Mouse (Mus musculus) ES-Bruce4 (cell line): ENCODE data around the gene Gse1. TPM values are rescaled to one million over a fixed set of nuclear protein-coding genes. Genes with fewer than 3 reads are reported as not detected.
A peak's percentile ranks its signal among the peaks of the same experiment; 100 is the strongest.

Source experiments
- H3K27ac ChIP-seq: 2 replicates; pipeline ENCODE4 v1.5.1; 2012; ENCODE audit warnings: low read length, inconsistent platforms; ENCODE audit not compliant: insufficient read depth
- H3K27me3 ChIP-seq: 2 replicates; pipeline ENCODE4 v1.6.1; 2012; ENCODE audit warnings: mild to moderate bottlenecking, low read length, inconsistent platforms; ENCODE audit not compliant: control insufficient read depth, poor library complexity, insufficient read depth, severe bottlenecking
- H3K36me3 ChIP-seq: 2 replicates; pipeline ENCODE4 v1.6.1; 2012; ENCODE audit warnings: inconsistent platforms, mild to moderate bottlenecking, low read length, moderate library complexity; ENCODE audit not compliant: control insufficient read depth, poor library complexity, insufficient read depth, severe bottlenecking
- H3K4me1 ChIP-seq: one replicate; pipeline ENCODE4 v1.8.1; 2011; ENCODE audit warnings: low read length; ENCODE audit not compliant: control insufficient read depth, insufficient read depth
- H3K4me3 ChIP-seq: 2 replicates; pipeline ENCODE4 v1.5.1; 2011; ENCODE audit warnings: low read depth, mild to moderate bottlenecking, low read length
- H3K9ac ChIP-seq: 2 replicates; pipeline ENCODE4 v1.6.1; 2012; ENCODE audit warnings: low read depth, mild to moderate bottlenecking, inconsistent platforms; ENCODE audit not compliant: poor library complexity, severe bottlenecking
- H3K9me3 ChIP-seq: replicated peaks from 2 replicates; pipeline ENCODE4 v1.6.1; 2012; ENCODE audit warnings: mild to moderate bottlenecking, low read length, inconsistent platforms; ENCODE audit not compliant: control insufficient read depth, poor library complexity, insufficient read depth, severe bottlenecking
- CTCF ChIP-seq: IDR thresholded peaks from one replicate; pipeline ENCODE4 v1.8.1; 2011; ENCODE audit warnings: low read depth, low read length
- EP300 ChIP-seq: IDR thresholded peaks from 2 replicates; pipeline ENCODE4 v1.6.1; 2011; ENCODE audit warnings: low read depth, low read length; ENCODE audit not compliant: insufficient read depth
- POLR2A ChIP-seq: IDR thresholded peaks from one replicate; pipeline ENCODE4 v1.8.1; 2011; ENCODE audit warnings: low read length; ENCODE audit not compliant: insufficient read depth
- polyA plus RNA-seq: library from polyadenylated mRNA; stranded (reverse); fragments of >200 nt; gene quantifications from 2 replicates; pipeline ENCODE4 v1.2.4, GENCODE M21; 2011; ENCODE audit warnings: low read depth; ENCODE audit not compliant: missing spikeins, insufficient read depth, insufficient read length

The Gse1 gene
- polyA plus RNA-seq, 1 experiment, result 31.8 TPM

GRCm38 (mm10) chr8:120599504-120599903, 371.2 kb downstream of the Gse1 start:
- no peak overlapping the region for H3K27ac ChIP-seq

DNA sequence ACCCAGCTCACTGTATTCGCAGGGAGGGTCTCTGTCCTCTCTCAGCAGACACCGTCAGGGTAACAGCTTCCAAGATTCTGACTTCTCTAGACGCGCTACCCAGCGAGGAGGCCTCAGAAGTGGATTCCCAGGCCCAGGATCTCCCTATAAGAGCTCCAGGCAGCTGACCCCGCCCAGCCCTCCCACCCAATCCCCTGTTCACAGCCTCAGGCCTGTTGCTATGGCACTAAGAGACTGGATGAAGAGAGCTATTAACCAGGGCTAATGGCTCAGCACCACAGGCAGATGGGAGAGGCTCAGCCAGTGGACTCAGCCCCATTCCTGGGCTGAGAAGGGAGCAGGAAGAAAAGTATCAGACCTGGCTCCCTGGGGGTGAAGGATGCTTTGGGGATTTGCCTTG, 374.4 kb downstream of the Gse1 start:
- Histone ChIP-seq H3K9me3 (no peaks in the 10 kb centered on the region), H3K27me3 (no peaks in the 10 kb centered on the region), H3K36me3 (no peaks in the 10 kb centered on the region), H3K9ac (no peak overlapping the region), H3K27ac (no peak overlapping the region), H3K4me3 (no peak overlapping the region), H3K4me1 (peaks cover 2% of the 10 kb centered on the region)
- TF ChIP-seq CTCF, result no peak
- no peak for TF ChIP-seq EP300
- TF ChIP-seq POLR2A, result no peak

More at GRCm38 (mm10) chr8:120599504-120599903, 371.2 kb downstream of the Gse1 start:
- no peak for TF ChIP-seq POLR2A
- peak; percentile 90 for TF ChIP-seq CTCF
- Histone ChIP-seq H3K9ac (no peak overlapping the region), H3K27me3 (no peaks in the 10 kb centered on the region), H3K4me3 (no peak overlapping the region), H3K4me1 (peaks cover 2% of the 10 kb centered on the region), H3K9me3 (no peaks in the 10 kb centered on the region; the same call in 1 of the 2 replicates), H3K36me3 (no peaks in the 10 kb centered on the region)

GRCm38 (mm10) chr8:120607460-120607859, 379.2 kb downstream of the Gse1 start:
- Histone ChIP-seq H3K4me3 (no peak overlapping the region), H3K9ac (no peak overlapping the region), H3K27me3 (no peaks in the 10 kb centered on the region), H3K4me1 (no peaks in the 10 kb centered on the region), H3K36me3 (no peaks in the 10 kb centered on the region), H3K27ac (no peak overlapping the region), H3K9me3 (no peaks in the 10 kb centered on the region)
- no peak for TF ChIP-seq EP300
- TF ChIP-seq CTCF, result no peak
- TF ChIP-seq POLR2A, result no peak

DNA sequence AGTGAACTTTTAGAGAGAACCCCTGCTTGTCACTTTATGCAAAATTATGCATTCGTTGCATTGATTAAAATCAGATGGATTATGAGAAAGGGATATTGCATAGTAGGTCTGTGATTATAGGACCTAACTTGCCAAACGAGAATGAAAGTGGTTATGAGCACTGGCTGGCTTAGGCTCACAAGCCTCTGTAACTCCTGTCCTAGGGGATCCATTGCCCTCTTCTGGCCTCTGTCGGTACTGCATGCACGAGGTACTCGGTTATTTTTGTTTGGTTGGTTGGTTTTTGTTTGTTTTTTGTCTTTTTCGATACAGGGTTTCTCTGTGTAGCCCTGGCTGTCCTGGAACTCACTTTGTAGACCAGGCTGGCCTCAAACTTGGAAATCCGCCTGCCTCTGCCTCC, 379.6 kb downstream of the Gse1 start:
- Histone ChIP-seq H3K4me1 (no peaks in the 10 kb centered on the region), H3K9ac (no peak overlapping the region), H3K4me3 (no peak overlapping the region), H3K36me3 (no peaks in the 10 kb centered on the region), H3K27ac (no peak overlapping the region), H3K9me3 (no peaks in the 10 kb centered on the region), H3K27me3 (no peaks in the 10 kb centered on the region)
- TF ChIP-seq CTCF (peak; percentile 76), EP300 (no peak), POLR2A (no peak)

GRCm38 (mm10) chr8:120610824-120611223, 382.6 kb downstream of the Gse1 start:
- H3K4me1 ChIP-seq, result no peaks in the 10 kb centered on the region
- H3K9me3 ChIP-seq, result no peaks in the 10 kb centered on the region
- no peak overlapping the region for H3K4me3 ChIP-seq
- no peaks in the 10 kb centered on the region for H3K36me3 ChIP-seq
- H3K9ac ChIP-seq, result no peak overlapping the region
- TF ChIP-seq CTCF, result no peak
- no peak for TF ChIP-seq POLR2A
- TF ChIP-seq EP300, result no peak
- no peaks in the 10 kb centered on the region for H3K27me3 ChIP-seq
- no peak overlapping the region for H3K27ac ChIP-seq

DNA sequence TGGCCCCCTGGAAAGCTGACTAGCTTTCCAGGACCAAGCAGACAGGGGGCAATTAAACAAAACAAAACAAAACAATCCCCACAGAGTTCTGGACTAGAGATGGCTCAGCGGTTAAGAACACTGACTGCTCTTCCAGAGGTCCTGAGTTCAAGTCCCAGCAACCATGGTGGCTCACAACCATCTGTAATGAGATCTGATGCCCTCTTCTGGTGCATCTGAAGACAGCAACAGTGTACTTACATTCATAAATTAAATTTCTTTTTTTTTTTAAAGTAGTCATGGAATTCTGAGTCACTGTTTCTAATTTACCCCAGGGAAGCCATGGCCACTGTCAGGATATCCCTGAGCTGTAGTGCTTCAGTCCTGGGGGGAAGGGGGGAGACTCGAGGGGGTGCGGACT, 386.2 kb downstream of the Gse1 start:
- H3K27ac ChIP-seq, result no peak overlapping the region
- TF ChIP-seq EP300 (no peak), POLR2A (no peak), CTCF (no peak)

More for the DNA sequence above, 386.2 kb downstream of the Gse1 start:
- Histone ChIP-seq H3K4me3 (no peak overlapping the region), H3K27me3 (no peaks in the 10 kb centered on the region), H3K4me1 (no peaks in the 10 kb centered on the region), H3K9ac (no peak overlapping the region), H3K9me3 (no peaks in the 10 kb centered on the region), H3K36me3 (no peaks in the 10 kb centered on the region)
